Mouse (Mus musculus) kidney, postnatal 0 days (tissue): Measurements from ENCODE around the gene Il18r1. TPM values are rescaled to one million over a fixed set of nuclear protein-coding genes. Genes with fewer than 3 reads are reported as not detected.

ENCODE experiments used
- ATAC-seq: fragments of 200-750 bp; cut with Nextera tagmentation; replicated peaks from 2 replicates; pipeline ENCODE4 v1.8.0; 2017; ENCODE audit warnings: low read depth, moderate number of reproducible peaks, moderate TSS enrichment, moderate library complexity; ENCODE audit not compliant: low FRiP score
- DNase-seq: peaks from one replicate; pipeline ENCODE4 v3.0.0-alpha.2; 2016; ENCODE audit warnings: low spot score
- H3K27ac ChIP-seq: fragments of 300-500 bp; sonication (generic); 2 replicates; pipeline ENCODE4 v1.5.1; 2014; ENCODE audit warnings: mild to moderate bottlenecking
- H3K27me3 ChIP-seq: fragments of 300-500 bp; sonication (generic); 2 replicates; pipeline ENCODE4 v1.6.1; 2014; ENCODE audit warnings: low read length, mixed read lengths; ENCODE audit not compliant: insufficient read depth
- H3K36me3 ChIP-seq: fragments of 300-500 bp; sonication (generic); 2 replicates; pipeline ENCODE4 v1.6.1; 2014; ENCODE audit warnings: low read length, mixed read lengths; ENCODE audit not compliant: insufficient read depth
- H3K4me1 ChIP-seq: fragments of 300-500 bp; sonication (generic); replicated peaks from 2 replicates; pipeline ENCODE4 v1.6.1; 2014; ENCODE audit warnings: antibody characterized with exemption, low read length, mixed read lengths; ENCODE audit not compliant: insufficient read depth
- H3K4me2 ChIP-seq: fragments of 300-500 bp; sonication (generic); 2 replicates; pipeline ENCODE4 v1.6.1; 2014; ENCODE audit warnings: mild to moderate bottlenecking, low read length, moderate library complexity, mixed read lengths
- H3K4me3 ChIP-seq: fragments of 300-500 bp; sonication (generic); replicated peaks from 2 replicates; pipeline ENCODE4 v1.5.1; 2014; ENCODE audit warnings: low read depth, low read length
- H3K9ac ChIP-seq: fragments of 300-500 bp; sonication (generic); 2 replicates; pipeline ENCODE4 v1.6.1; 2014; ENCODE audit warnings: low read depth, low read length
- H3K9me3 ChIP-seq: fragments of 300-500 bp; sonication (generic); replicated peaks from 2 replicates; pipeline ENCODE4 v1.6.1; 2016; ENCODE audit warnings: low read length, inconsistent platforms, mixed read lengths
- CTCF ChIP-seq: IDR thresholded peaks from 2 replicates; pipeline ENCODE4 v1.5.1; 2016; ENCODE audit warnings: antibody characterized with exemption, low read depth, mild to moderate bottlenecking, moderate library complexity
- WGBS: fragments of 180-500 bp; shearing (Covaris S2); extraction: QIAGEN DNeasy Blood & Tissue Kit; methylation state at CpG from one replicate; pipeline ENCODE4 v1.1.7; 2014; 5-methylcytosine and 5-hydroxymethylcytosine counted together
- polyA plus RNA-seq: library from polyadenylated mRNA; unstranded; fragments of >200 nt; fragmentation: Nextera tagmentation; extraction: Ambion mirVana; gene quantifications from 2 replicates; pipeline ENCODE4 v1.2.1, GENCODE M21; 2015

Il18r1 gene
- polyA plus RNA-seq, 1 experiment from 2014 or later: 0.43 TPM

DNA sequence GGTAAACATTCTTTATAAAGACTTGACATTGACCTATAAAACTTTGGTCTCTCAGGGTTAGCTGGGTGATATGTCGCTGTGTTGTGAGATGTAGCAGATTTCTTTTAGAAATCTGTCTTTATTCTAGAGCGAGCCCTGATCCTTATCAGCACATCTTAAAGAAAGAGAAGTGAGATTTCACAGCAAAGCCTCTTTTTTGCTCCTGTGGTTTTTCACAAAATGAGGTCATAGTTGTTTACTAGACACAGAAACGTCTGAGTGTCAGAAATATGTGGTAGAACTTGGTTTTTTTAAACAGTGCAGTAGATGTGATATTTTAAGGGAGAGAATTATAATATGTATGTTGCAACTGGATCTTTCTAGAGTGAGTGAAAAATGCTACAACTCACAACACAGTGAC lies 10.3 kb downstream of the Il18r1 start:
- no peak overlapping the region for H3K9ac ChIP-seq
- DNase-seq (no peak), ATAC-seq (no peak)
- no peak for TF ChIP-seq CTCF
- H3K27me3 ChIP-seq: no peaks in the 10 kb centered on the region
- no peaks in the 10 kb centered on the region for H3K9me3 ChIP-seq
- no peak overlapping the region for H3K27ac ChIP-seq
- no peak overlapping the region for H3K4me2 ChIP-seq
- H3K36me3 ChIP-seq: no peaks in the 10 kb centered on the region
- no peaks in the 10 kb centered on the region for H3K4me1 ChIP-seq
- H3K4me3 ChIP-seq: no peak overlapping the region
- WGBS: 59% methylated on average over 3 of the region's 3 CpGs

DNA sequence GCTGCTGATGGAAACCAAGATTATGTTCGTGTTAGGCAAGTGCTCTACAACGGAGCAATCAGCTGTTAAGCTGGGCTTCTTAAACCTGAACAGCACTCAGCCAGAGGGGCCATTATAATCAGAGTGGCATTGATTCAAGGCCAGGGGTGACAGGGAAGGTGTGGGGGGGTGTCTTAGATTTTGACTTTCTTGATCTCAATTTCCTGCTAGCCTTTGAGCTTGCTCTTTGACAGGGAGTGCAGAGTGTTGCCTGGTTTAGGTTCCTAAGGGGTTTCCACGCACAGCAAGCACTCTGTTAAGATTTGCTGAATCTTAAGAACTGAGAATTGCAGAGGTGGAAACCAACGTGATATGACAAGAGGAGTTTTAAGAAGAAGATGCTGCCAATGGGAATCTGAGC lies 11.4 kb downstream of the Il18r1 start:
- WGBS: 56% methylated on average over 4 of the region's 4 CpGs
- Histone ChIP-seq H3K27ac (no peak overlapping the region), H3K4me2 (no peak overlapping the region), H3K9ac (no peak overlapping the region), H3K4me1 (no peaks in the 10 kb centered on the region), H3K36me3 (no peaks in the 10 kb centered on the region), H3K4me3 (no peak overlapping the region), H3K27me3 (no peaks in the 10 kb centered on the region), H3K9me3 (no peaks in the 10 kb centered on the region)
- no peak for TF ChIP-seq CTCF
- no peak for DNase-seq
- no peak for ATAC-seq

DNA sequence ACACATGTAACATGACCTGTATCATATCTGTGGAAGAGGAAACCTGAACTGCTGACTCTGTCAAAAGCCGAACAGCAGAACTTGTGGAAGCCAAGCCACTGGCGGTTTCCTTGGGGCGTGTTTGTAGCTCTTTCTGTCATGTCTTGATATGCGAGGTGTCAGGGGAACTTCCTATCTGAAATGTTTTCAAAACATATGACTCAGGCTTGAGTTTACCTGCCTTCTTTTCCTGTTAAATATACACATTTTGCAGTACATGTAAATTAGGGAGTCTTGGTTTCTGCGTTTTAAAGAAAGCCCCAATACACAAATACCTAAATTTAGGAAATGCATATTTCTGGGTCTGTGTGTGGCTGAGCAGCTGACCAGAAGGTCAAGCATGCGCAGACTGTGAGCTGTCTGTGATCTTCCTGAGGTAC lies 14.2 kb downstream of the Il18r1 start:
- Histone ChIP-seq H3K9ac (no peak overlapping the region), H3K4me1 (no peaks in the 10 kb centered on the region), H3K27me3 (no peaks in the 10 kb centered on the region), H3K27ac (no peak overlapping the region), H3K4me2 (no peak overlapping the region), H3K36me3 (no peaks in the 10 kb centered on the region), H3K4me3 (no peak overlapping the region), H3K9me3 (no peaks in the 10 kb centered on the region)
- DNase-seq (no peak), ATAC-seq (no peak)
- WGBS: 38% methylated on average over 6 of the region's 6 CpGs
- TF ChIP-seq CTCF: no peak

DNA sequence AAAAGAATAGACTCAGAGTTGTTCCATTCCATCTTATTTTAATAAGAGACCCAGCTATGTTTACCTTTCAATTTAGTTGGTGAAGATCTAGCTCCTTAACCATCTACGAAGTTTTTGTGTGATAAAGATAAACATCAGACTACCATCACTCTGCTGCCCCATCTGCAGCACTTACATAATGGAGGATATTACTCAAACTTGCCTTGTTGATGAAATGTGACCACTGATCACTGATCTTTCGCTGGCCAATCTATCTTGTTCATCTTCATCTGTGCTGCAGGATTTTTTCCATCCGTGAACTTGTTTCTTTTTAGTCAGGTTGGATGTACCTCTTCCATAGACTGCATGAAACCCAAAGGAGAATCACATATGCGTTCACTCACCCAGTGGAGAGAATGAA lies 29.2 kb downstream of the Il18r1 start:
- H3K27me3 ChIP-seq: no peaks in the 10 kb centered on the region
- no peak for TF ChIP-seq CTCF

DNA sequence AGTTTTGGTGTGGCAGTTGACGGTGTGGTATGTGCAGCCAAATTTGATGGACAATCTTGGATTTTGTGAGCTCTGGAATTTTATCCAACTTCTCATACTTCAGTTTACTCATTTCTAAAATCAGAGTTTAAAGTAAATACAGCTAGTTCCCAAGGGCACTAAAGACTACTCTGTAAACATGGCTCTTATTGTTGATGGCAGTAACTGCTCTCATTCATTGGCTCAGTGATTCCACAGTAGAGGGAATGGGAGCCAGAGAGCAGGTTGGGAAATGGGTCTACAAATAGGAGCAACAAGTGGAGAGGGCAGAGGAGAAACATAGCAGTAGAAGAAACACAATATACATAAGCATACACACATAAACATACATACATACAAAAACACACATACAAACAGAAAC lies 34.4 kb downstream of the Il18r1 start:
- H3K27ac ChIP-seq: no peak overlapping the region
- no peaks in the 10 kb centered on the region for H3K27me3 ChIP-seq
- no peak for DNase-seq
- H3K4me2 ChIP-seq: no peak overlapping the region
- no peak for ATAC-seq
- no peaks in the 10 kb centered on the region for H3K4me1 ChIP-seq
- no peaks in the 10 kb centered on the region for H3K9me3 ChIP-seq
- no peak overlapping the region for H3K4me3 ChIP-seq
- 81% methylated on average over 1 of the region's 1 CpGs for whole genome bisulfite sequencing
- no peak overlapping the region for H3K9ac ChIP-seq
- H3K36me3 ChIP-seq: no peaks in the 10 kb centered on the region
- TF ChIP-seq CTCF: no peak

More for the DNA sequence above, 29.2 kb downstream of the Il18r1 start:
- no peaks in the 10 kb centered on the region for H3K9me3 ChIP-seq
- DNase-seq: no peak
- H3K4me3 ChIP-seq: no peak overlapping the region
- no peak overlapping the region for H3K27ac ChIP-seq
- no peak for ATAC-seq
- H3K36me3 ChIP-seq: no peaks in the 10 kb centered on the region
- WGBS: 88% methylated on average over 4 of the region's 4 CpGs
- H3K4me2 ChIP-seq: no peak overlapping the region
- no peak overlapping the region for H3K9ac ChIP-seq
- no peaks in the 10 kb centered on the region for H3K4me1 ChIP-seq

DNA sequence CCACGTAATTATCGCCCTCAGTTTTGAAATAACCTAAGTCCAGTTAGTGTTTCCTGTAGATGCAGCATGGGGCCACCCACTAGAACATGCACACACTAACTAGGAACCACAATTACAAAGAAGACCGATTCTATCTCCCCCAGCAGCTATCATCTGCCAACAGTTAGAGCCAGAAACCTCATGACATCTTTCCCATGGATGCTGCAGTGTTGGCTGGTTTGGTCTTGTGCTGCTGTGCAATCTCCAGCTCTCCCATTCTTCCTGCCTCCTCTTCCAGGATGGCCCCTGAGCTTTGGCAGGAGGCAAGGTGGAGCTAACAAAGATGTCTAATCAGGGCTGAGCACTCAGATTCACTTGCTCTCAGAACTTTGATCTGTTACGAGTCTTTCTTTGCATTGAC lies 35.8 kb downstream of the Il18r1 start:
- Histone ChIP-seq H3K27ac (no peak overlapping the region), H3K27me3 (no peaks in the 10 kb centered on the region), H3K4me1 (no peaks in the 10 kb centered on the region), H3K9me3 (no peaks in the 10 kb centered on the region), H3K4me3 (no peak overlapping the region), H3K4me2 (no peak overlapping the region), H3K9ac (no peak overlapping the region), H3K36me3 (no peaks in the 10 kb centered on the region)
- ATAC-seq (no peak), DNase-seq (no peak)
- no peak for TF ChIP-seq CTCF
- 88% methylated on average over 4 of the region's 4 CpGs for WGBS

DNA sequence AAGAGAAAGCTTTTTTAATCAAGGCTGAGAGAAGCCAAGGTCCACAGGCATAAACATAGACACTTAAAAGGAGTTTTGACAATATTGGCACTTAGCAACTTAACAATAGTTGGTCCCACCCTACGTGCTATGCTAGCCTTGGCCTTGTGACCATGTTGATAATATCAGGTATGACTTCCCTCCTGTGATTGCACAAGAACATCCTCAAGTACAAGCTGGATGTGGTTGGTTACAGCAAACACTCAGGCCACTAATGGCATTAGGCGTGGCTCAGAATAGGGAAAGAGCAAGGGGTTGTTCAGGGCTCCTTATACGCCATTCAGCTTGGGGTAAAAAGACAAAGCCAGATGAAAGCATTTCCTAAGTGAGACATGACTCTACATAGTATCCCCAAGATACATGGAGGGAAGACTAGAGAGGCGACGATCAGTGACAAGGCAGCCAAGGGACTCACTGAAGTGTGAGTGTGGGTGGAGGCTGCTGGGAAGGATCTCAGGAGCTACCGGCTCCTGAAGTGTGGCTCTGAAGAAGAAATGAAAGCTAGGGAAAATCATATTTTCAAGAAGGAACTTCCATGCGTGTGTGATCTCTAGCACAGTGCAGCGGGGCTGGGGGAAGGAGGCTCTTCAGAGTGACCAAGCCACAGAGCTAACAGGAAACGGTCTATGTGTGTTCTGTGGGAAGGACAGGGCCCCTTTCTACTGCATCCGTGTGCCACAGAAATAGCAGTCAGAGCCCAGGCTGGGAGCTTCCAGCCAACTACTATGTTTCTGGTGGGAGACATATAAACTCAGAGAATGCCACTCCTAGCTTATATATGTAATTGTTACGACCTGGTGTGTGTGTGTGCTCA lies 36.4 kb downstream of the Il18r1 start:
- Histone ChIP-seq H3K4me3 (no peak overlapping the region), H3K4me1 (no peaks in the 10 kb centered on the region), H3K27ac (no peak overlapping the region), H3K9me3 (no peaks in the 10 kb centered on the region), H3K36me3 (no peaks in the 10 kb centered on the region), H3K4me2 (no peak overlapping the region), H3K27me3 (no peaks in the 10 kb centered on the region), H3K9ac (no peak overlapping the region)
- no peak for TF ChIP-seq CTCF
- 82% methylated on average over 11 of the region's 11 CpGs for WGBS
- no peak for DNase-seq
- ATAC-seq: no peak
